Mouse (Mus musculus) layer of hippocampus, postnatal 25 days (tissue): ENCODE measurements at regions not wholly inside any gene's neighbourhood (a gene's known extent, or its start where the extent isn't known, plus 50 kb on each side); places are given as distances from the start of the nearest gene placed in this dataset.
A peak's percentile ranks its signal among the peaks of the same experiment; 100 is the strongest.

Source experiments
- DNase-seq, 2 experiments: peaks; one replicate each; pipeline ENCODE4 v3.0.0; 2022; ENCODE audit warnings: mixed read lengths in 2 of 2, low spot score in 1 of 2; ENCODE audit errors: extremely low spot score in 1 of 2

DNA sequence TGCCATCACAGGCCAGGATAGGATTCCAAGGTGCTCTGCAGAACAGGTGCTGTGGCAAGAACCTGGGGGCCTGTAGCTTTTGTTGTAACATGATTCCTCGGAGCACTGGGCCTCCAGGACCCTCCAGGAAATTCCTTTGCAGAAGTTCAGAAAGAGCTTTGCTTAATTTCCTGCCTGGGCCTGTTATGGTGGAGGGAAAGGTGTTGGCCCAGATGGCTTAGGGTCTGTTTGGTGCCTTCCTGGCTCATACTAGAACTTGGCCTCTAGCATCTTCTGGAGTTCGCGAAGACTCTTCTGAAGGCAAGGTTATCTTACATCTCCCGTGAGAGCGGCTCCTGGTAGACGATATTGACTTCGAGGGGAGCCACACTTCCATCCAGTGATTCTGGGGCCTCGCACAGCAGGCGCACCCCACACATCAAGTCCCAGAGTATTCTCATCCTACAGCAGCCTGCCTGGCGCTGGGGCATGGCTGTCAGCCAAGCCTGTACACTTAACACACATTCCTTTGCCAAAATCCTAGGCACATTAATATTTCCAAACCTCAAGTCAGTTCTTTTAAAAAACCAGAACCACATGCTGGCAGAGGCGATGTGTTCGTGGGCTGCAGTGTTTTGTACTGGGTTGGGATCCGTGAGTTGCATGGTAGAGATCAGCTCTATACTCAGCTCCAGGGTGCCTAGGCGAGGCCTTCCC, 54.5 kb upstream of the Cxcl14 start:
- peak in 1 of 2 experiments; percentile 16 for DNase-seq

DNA sequence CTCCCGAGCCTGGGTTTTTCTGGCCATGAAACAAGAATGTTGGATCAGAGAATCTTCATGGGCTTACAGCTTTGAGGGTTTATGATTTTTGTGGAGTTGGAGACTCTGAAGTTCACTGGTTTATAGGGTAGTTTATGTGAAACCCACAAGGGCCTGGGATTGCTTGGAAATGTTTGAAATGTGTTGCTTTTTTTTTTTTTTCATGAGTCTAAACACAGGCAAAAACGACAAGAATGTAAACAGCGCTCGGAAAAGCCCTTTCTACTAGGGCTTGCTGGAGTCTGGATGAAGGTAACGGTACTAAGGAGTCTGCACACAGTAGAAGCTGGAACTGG, 55.0 kb upstream of the Cxcl14 start:
- DNase-seq = no peak

DNA sequence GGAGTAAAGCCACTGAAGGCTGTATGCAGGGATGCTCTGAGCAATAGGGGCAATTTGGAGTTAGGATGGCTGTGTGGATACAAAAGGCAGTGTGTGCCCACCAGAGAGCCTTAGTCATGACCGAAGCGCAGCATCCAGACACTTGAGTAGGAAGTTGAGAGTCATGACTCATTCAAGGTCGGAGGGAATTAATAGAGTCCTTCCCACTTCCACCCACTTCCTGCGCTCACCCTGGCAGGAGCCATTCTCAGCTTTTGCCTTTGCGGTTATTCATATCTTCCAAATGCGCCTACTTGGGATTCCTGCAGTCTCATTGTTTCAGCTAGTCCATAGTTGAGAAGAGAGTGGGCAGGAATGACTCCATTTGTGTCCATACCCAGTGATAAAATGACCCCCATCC, 56.1 kb upstream of the Cxcl14 start:
- no peak for DNase-seq

DNA sequence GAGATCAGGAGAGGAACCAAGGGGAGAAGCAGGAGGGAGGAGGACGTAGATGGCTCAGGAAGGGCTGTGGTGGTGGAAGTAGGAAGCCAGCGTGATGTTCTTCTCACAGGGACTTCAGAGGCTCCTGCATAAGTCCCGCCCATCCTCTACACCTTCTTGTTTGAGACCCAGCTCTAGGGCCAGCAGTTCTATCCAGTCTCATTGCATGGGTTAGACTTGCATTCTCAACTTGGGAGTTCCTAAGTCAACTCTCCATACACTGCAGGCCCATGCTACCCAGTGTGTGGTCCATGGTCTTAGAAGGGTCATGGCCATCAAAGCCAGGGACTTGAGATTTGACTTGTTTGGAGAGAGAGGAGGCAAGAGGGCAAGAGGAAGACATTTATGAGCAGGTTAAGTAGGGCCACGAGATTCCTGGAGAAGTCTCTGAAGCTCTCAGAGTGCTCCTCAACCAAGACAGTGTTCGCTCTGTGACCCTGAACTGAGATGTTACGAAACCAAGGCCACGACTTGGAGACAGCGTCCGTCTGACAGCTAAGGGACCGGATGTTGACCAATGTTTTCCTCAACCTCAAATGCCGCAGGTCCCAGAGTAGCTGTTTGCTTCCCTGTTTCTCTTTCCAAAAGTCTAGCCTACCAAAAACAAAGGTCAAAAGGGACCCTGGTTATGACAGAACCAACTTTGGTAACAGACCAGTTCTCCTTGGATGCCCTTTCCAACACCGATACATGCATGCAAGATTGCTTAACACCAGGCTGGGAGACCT, 56.7 kb upstream of the Cxcl14 start:
- DNase-seq = no peak

DNA sequence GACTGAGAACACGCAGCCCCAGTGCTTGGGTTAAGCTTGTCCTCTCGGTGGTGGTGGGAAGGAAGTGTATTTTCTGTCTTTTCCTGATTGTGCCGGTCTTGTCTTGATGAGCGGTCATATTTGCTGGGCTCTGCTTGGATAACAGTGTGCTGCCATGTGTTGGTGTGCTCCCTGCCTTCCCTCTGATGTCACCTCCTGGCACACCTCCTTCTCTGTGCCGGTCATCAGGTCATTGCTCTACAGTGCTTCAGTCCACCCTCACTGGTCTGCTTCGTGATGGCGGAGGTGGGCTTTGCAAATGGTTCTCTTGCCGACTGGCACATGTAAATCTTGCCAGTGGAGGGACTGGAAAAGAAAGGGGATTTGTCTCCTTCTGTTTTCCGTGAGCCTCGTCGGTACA, 57.6 kb upstream of the Cxcl14 start:
- no peak for DNase-seq

DNA sequence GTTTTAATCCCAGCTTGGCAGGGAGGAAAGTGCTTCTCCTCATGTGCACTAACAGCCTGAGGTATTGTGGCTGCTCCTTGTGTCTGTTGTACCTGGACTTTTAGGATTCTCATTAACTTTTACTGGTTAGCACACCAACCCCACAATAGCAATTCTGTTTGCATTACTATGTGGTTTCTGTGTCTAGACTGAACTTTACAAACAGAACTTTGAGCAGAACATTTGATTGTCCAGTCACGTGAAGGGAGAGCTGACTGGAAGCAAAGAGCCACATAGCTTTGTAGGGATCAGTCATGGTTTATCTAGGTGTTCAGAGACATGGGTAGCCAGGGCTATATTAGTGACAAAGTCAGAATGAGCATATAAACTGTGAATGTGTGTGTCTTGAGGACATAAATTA, 58.3 kb upstream of the Cxcl14 start:
- DNase-seq = no peak

DNA sequence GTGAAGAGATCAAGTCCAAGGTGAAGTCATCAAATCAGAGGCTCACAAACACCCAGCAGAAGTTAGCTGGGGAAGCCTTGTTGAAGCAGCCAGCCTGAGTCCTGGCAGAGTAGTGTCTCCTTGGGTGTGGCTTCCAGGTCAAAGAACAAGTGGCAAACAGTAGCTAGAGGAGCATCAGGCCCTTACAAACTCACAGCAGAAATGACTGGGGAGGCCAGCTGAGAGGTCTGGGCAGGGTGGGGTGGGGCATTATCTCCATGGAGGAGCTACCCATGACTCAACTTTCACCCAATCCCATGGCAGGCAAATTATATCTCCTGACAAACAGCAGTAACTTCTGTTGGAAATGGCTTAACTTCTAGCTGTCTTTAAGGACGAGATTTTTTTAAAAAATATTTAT, 60.6 kb upstream of the Cxcl14 start:
- DNase-seq = no peak

DNA sequence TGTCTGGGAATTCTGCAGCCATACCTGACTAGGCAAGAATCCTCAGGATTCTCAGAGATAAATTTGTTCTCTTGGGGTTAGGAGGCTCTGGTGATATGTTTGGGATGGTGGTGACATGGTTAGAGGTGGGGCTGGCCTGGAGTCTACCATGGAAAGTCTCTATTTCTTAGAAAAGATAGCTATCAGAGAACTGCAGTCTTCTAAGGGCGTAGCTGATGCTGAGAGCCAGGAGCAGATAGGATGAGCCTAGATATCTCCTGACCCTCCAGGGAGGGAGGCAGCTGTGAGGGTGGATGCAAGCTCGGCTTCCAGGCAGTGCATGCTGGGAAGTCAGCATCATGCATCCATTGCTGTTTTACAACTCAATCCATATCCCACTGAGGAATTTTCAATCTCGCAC, 61.6 kb upstream of the Cxcl14 start:
- DNase-seq = no peak

DNA sequence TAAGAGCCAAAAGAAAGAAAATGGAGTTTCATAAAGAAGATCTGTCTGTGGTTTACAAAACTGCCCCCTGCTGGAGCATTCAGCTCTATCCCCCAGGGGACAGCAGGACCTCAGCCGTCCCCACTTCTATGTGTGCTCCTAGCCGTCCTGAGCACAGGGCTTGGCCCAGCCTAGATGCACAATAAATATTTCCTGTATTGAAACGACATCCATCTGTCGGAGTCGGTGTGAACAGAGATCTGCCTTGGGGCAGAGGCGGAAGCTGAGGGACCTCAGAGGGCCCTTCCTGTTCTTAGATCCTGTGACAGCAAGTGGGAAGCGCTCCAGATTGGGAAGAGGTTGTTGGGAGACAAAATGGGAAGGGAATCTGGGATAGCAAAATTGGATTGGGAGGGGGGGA, 62.5 kb upstream of the Cxcl14 start:
- DNase-seq = no peak

DNA sequence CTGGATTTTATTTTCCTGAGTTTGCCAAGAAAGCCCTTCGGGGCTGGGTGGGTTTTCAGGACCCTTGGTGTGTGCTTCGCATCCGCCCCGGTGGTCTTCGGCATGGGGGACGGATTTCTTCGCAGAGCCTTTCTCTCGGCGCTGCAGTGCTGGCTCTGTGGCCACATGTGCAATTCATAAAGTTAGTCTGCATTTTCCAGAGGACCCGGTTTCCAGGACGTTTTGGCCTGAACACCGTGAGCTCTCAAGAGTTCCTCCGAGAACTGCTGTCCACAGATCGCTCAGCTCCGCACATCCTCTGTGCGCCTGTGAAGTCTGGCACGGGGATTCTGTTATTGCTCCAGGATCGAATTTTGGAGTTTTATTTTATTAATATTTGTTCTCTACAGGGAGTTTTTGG, 63.2 kb upstream of the Cxcl14 start:
- DNase-seq = no peak

DNA sequence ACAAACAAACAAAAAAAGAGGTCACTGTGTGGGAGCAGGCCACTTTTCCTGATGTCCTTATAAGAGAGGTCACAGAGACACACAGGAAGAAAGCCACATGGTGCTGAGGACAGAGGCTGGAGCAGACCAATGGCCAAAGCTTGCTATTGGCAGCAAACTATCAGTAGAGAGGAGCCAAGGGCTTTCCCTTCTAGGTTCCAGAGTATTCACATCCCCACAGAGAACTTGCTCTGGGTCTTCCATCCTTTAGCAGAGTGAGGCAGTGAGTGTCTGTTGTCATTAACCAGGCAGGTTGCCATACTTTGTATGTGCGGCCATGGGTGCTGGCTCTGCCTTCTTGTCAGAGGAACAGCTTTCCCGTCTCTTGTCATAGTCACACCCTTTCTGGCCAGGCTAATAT, 64.5 kb upstream of the Cxcl14 start:
- no peak for DNase-seq

DNA sequence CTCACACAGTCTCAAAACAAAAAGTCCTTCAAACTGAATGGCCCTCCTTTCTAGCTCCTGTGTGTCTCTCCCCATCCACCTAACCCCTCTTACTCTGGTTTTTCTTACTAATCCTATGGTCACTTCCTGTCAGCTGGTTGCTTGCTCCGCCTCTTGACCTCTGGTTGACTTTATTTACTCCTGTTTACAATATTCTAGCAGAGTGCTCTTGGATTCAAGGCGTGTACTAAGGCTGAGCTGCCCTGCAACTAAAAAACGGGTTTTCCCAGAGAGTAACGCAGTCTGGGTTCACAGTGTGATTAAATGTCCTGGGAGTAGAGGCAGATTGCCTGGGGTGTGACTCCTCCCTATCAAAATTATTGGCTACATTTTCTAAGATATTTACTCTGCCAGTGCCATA, 64.2 kb upstream of the Gm3045 start:
- DNase-seq = no peak

DNA sequence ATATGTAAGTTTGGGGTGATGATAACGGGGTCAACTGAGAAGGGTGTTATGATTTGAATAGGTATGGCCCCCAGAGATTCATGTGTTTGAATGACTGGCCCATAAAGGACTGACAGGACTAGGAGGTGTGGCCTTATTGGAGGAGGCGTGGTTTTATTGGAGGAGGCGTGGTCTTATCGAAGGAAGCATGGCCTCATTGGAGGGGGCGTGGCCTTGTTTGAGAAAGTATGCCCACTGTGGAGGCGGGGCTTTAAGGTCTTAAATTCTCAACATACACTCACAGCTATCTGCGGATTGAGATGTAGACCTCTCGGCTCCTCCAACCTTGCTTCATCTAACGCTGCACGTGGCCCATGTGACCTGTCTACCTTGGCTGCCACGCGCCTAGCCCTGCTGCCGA, 63.7 kb upstream of the Gm3045 start:
- DNase-seq = no peak

DNA sequence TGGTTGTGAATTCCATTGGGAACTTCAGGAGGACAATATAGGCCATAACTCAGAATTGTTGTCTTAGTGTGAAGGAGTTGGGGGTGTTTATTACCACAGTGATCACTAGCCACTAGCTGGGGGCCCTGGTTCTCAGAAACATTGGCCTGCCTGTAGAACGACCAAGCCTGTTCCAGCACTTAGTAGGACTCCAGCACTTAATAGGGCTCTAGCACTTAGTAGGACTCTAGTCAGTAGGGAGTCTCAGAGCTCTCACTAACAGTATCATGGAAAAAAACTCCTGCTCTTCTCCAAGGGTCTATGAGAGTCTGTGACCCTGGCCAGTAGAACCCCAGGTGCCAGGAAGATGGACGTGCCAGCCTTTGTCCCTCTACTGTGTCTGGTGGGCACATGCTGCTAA, 56.8 kb upstream of the Gm3045 start:
- DNase-seq = no peak

DNA sequence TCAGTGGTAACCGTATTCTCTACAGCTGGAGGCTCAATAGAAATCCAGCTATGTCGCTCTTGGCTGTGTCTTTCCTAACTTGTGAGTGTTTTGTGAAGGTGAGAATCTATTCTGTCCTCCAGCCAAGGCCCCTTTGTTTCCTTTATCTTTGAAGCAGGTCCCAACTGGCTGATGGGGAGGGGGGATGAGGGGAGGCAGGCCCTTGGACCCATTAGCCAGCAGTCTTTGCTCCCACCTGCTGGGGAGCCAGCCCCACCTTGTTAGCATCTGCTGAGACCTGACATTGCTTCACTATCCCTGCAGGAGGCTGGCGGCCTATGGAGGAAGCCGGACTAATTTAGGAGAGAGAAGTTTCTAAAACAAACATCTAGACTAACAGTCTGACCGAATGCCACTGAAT, 55.0 kb upstream of the Gm3045 start:
- DNase-seq = no peak

DNA sequence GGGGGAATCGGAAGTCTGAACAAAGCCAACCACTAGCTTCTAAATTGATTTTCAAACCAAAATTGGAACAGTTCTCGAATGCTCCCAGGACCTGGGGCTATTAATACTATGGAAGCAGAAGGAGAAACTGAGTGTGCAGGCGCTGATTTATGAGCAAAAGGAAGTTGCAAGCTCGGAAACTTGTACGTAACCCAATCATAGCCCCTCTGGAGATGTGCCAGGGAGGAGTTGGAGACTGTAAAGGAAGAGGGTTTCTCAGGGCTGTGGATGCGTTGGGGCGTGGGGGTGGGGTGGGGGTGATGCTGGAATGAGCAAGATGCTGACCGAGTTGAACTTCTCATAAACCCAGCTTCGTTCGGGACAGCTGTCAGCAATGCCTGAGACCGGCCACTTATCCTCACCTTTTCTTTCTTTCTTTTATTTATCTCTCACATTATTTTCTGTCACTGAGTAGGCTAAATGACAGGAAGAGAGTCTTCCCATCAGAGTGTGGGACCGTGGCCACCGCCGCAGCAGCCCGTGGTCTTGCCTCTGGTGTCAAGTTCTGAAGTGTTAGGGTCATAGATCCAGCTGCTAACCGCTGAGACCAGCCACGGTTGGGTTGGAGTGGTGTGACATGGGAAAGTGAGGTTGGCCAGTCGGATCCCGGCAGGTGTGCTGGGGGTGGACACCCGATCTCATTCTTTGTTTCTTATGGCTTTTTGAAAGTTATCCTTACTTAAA, 54.2 kb upstream of the Gm3045 start:
- no peak for DNase-seq

DNA sequence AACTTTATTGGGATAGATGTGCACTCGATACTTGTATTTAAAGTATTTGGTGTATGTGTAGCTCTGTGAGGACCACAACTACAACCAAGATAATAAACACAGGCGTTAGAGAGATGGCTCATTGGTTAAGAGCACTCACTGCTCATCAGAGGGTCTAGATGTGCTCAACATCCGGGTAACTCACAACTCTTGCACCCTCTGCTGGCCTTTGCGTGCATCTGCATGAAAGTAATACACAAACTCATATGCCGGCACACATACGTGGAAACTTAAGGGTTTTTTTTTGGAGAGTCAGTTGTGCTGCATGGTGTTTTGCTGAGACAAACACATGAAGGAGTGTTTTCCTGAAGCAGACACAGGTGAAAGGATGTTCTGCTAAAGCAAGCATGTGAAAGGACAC, 53.7 kb upstream of the Gm3045 start:
- no peak for DNase-seq
